Mouse (Mus musculus) limb, embryonic 11.5 days (tissue): ENCODE data around the gene Pgpep1. TPM values are rescaled to one million over a fixed set of nuclear protein-coding genes. Genes with fewer than 3 reads are reported as not detected.

Experiments used
- ATAC-seq: fragments of 200-750 bp; cut with Nextera tagmentation; 2 replicates; pipeline ENCODE4 v1.8.0; 2017; ENCODE audit warnings: low read depth; ENCODE audit not compliant: insufficient number of reproducible peaks, low FRiP score, low TSS enrichment
- DNase-seq: peaks from one replicate; pipeline ENCODE4 v3.0.0-alpha.2; 2015; ENCODE audit warnings: low spot score
- H3K27ac ChIP-seq: fragments of 300-500 bp; sonication (generic); replicated peaks from 2 replicates; pipeline ENCODE4 v1.5.1; 2014; ENCODE audit warnings: low read depth, mild to moderate bottlenecking, low read length
- H3K27me3 ChIP-seq: fragments of 300-500 bp; sonication (generic); 2 replicates; pipeline ENCODE4 v1.6.1; 2014; ENCODE audit warnings: mild to moderate bottlenecking, low read length, mixed read lengths; ENCODE audit not compliant: control insufficient read depth, insufficient read depth
- H3K36me3 ChIP-seq: fragments of 300-500 bp; sonication (generic); 2 replicates; pipeline ENCODE4 v1.6.1; 2014; ENCODE audit warnings: mild to moderate bottlenecking, low read length, moderate library complexity, mixed read lengths; ENCODE audit not compliant: control insufficient read depth, insufficient read depth
- H3K4me1 ChIP-seq: fragments of 300-500 bp; sonication (generic); 2 replicates; pipeline ENCODE4 v1.6.1; 2014; ENCODE audit warnings: low read length, mixed read lengths; ENCODE audit not compliant: control insufficient read depth, insufficient read depth
- H3K4me2 ChIP-seq: fragments of 300-500 bp; sonication (generic); 2 replicates; pipeline ENCODE4 v1.6.1; 2014; ENCODE audit warnings: low read depth, mild to moderate bottlenecking, moderate library complexity; ENCODE audit not compliant: severe bottlenecking
- H3K4me3 ChIP-seq: fragments of 300-500 bp; sonication (generic); 2 replicates; pipeline ENCODE4 v1.5.1; 2014; ENCODE audit warnings: low read depth, low read length
- H3K9ac ChIP-seq: fragments of 300-500 bp; sonication (generic); 2 replicates; pipeline ENCODE4 v1.6.1; 2014; ENCODE audit warnings: mild to moderate bottlenecking, low read length
- H3K9me3 ChIP-seq: fragments of 300-500 bp; sonication (generic); 2 replicates; pipeline ENCODE4 v1.6.1; 2016; ENCODE audit warnings: low read length; ENCODE audit not compliant: control insufficient read depth
- WGBS: fragments of 180-500 bp; shearing (Covaris S2); extraction: QIAGEN DNeasy Blood & Tissue Kit; methylation state at CpG from one replicate; pipeline ENCODE4 v1.1.7; 2014; 5-methylcytosine and 5-hydroxymethylcytosine counted together
- polyA plus RNA-seq: library from polyadenylated mRNA; unstranded; fragments of >200 nt; fragmentation: Nextera tagmentation; extraction: Ambion mirVana; gene quantifications from 2 replicates; pipeline ENCODE4 v1.2.1, GENCODE M21; 2014

Pgpep1 gene
- polyA plus RNA-seq, 1 experiment from 2014 or later = 59.4 TPM

DNA sequence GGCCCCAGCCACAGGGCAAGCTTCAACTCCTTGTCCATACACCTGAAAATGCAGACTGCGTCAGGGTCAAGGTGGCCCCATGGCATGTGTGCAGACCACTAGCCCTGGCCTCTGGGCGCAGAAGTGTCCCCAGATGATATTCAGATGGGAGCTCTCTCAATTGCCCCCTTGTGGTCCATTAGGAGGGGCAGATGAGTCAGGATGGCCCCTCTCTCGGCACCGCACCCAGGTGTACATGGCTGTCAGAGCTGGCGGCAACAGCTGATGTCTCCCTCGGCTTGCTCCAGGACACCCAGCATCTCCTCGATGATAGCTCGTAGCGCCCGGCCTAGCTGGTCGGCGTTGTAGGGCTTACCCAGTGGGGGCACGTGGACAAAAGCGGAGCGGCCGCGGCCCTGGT is 9.8 kb downstream of the Pgpep1 start:
- WGBS = 94% methylated on average over 17 of the region's 17 CpGs
- H3K27ac ChIP-seq = no peak overlapping the region

DNA sequence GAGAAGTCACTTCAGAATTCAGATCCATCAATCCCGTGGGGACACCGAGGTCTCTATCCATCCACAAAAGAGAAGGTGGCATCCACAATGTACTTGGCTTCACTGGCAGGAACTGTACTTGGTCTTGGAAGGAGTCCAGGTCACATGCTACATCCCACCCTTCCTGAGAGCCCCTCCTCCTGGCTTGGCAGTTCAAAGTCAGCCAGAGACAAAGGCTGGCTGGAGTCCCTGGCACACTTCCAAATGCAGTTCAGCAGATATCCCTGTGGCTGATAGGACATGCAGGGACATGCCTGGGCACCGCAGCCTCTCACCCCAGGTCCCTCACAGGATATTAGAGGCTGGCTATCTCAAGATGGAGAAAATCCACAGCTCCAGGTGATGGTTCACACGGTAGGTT is 10.9 kb downstream of the Pgpep1 start:
- H3K36me3 ChIP-seq = peaks cover 4% of the 10 kb centered on the region; the same call in 1 of the 2 replicates
- H3K27me3 ChIP-seq = no peaks in the 10 kb centered on the region
- WGBS = 83% methylated on average over 4 of the region's 4 CpGs
- no peak for DNase-seq
- no peaks in the 10 kb centered on the region for H3K9me3 ChIP-seq
- ATAC-seq = no peak
- H3K4me1 ChIP-seq = peaks cover 26% of the 10 kb centered on the region
- no peak overlapping the region for H3K27ac ChIP-seq
- H3K4me2 ChIP-seq = no peak overlapping the region
- no peak overlapping the region for H3K9ac ChIP-seq
- H3K4me3 ChIP-seq = no peak overlapping the region

More for the DNA sequence above, 9.8 kb downstream of the Pgpep1 start:
- Histone ChIP-seq H3K9me3 (no peaks in the 10 kb centered on the region), H3K36me3 (peaks cover 4% of the 10 kb centered on the region; the same call in 1 of the 2 replicates), H3K27me3 (no peaks in the 10 kb centered on the region), H3K4me3 (no peak overlapping the region), H3K4me1 (peaks cover 23% of the 10 kb centered on the region), H3K4me2 (no peak overlapping the region), H3K9ac (no peak overlapping the region)
- ATAC-seq (no peak), DNase-seq (no peak)

DNA sequence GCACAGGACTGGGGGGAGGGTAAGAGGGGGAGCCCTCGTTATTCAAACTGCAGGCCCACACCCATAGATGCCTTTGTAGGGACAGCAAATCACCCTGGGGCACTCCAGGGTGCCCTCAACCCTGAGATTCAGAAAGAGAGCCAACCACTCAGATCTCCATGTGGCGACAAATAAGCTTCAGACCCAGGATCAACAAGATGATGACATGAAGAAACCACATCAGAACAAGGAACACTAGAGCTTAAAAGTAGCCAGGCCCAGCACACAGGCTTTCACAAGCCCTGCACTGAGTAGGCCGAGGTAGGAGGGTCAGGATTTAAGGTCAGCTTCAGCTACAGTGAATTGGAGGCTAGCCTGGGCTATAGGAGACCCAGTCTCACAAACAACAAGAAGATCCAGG is 11.3 kb downstream of the Pgpep1 start:
- Histone ChIP-seq H3K9ac (no peak overlapping the region), H3K4me3 (no peak overlapping the region), H3K36me3 (peaks cover 4% of the 10 kb centered on the region; the same call in 1 of the 2 replicates), H3K9me3 (no peaks in the 10 kb centered on the region), H3K27ac (no peak overlapping the region), H3K4me2 (no peak overlapping the region), H3K27me3 (no peaks in the 10 kb centered on the region), H3K4me1 (peaks cover 26% of the 10 kb centered on the region)
- 48% methylated on average over 3 of the region's 3 CpGs for WGBS
- DNase-seq (no peak), ATAC-seq (no peak)

DNA sequence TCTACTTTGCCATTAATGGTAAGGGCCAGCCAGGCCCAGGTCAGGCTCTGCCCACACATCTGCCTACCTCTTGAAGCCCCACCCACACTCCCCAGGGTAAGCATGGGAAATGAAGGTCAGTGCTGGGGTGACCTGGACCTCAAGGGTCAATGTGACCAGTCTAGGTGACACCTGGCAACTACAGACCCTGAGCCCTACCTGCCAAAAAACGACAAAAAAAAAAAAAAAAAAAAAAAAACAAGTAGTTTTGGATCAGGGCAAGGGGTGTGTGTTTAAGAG is 12.1 kb downstream of the Pgpep1 start:
- Histone ChIP-seq H3K4me2 (no peak overlapping the region), H3K36me3 (peaks cover 4% of the 10 kb centered on the region; the same call in 1 of the 2 replicates), H3K4me3 (no peak overlapping the region), H3K27me3 (no peaks in the 10 kb centered on the region), H3K9ac (no peak overlapping the region), H3K9me3 (no peaks in the 10 kb centered on the region), H3K4me1 (peaks cover 26% of the 10 kb centered on the region), H3K27ac (peak overlapping the region; percentile 56; the same call in 1 of the 2 replicates)
- ATAC-seq (no peak), DNase-seq (no peak)
- WGBS = 58% methylated on average over 1 of the region's 1 CpGs

DNA sequence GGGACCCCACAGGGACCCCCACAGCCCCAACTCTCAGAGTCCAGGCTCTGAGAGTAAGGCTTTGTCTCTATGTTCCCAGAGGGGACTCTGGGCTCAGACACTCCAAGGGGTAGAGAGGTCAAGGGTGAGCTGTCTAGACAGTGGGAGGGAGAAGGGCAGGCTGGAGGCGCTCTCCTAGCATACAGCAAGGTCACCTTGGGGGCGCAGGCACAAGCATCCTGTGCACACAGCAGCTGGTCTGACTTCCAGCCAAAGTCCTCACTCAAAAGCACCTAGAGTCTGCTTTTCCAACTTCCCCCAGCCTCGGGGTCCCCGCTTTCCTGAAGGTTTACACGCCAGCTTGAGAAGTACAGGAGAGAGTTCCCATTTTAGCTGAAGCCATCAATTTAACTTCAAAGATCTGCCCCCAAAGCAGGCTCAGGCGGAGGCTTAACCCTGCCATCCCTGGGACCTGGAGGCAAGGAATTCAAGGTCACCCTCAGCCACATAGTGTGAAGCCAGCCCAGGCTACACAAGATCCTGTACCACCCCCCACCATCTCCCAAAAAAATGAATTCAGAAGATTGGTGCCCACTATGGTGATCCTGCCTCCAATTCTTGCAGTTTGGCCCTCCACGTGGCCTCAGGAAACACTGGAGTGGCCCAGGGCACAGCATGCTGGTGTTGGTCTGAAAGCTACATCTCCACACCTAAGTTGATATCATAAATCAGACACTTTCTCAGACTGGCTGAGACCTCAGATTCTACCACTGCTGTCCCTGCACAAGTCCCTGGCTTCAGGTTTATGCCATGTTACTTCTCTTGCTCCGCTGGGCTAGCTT is 12.6 kb downstream of the Pgpep1 start:
- Histone ChIP-seq H3K27me3 (no peaks in the 10 kb centered on the region), H3K36me3 (peaks cover 4% of the 10 kb centered on the region; the same call in 1 of the 2 replicates), H3K9ac (peak overlapping the region; percentile 45), H3K4me2 (no peak overlapping the region), H3K4me1 (peaks cover 26% of the 10 kb centered on the region), H3K9me3 (no peaks in the 10 kb centered on the region), H3K4me3 (no peak overlapping the region), H3K27ac (peak overlapping the region; percentile 56)
- WGBS = 35% methylated on average over 8 of the region's 8 CpGs
- ATAC-seq (peak; percentile 48), DNase-seq (peak; percentile 70)

DNA sequence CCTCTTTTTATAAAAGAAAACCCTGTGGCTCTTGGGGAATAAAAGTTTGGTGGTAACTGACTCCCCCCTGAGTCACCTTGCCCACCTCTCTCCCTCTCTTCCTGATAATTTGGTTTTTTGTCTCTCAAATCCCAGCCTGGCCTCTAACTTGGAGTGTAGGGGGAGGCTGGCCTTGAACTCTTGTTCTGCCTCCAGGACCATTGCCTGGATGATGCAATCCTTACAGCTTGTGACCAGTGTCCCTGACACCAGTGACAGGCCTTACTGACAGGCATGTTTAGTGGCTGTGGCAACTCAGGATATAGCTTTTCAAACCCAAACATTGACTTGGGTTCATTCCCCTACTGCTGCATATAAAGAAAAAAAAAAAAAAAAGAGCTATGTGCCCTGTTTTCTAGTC is 13.4 kb downstream of the Pgpep1 start:
- Histone ChIP-seq H3K36me3 (peaks cover 4% of the 10 kb centered on the region; the same call in 1 of the 2 replicates), H3K9ac (no peak overlapping the region), H3K27me3 (no peaks in the 10 kb centered on the region), H3K4me2 (no peak overlapping the region), H3K4me3 (no peak overlapping the region), H3K27ac (peak overlapping the region; percentile 56; the same call in 1 of the 2 replicates), H3K4me1 (peaks cover 26% of the 10 kb centered on the region), H3K9me3 (no peaks in the 10 kb centered on the region)
- ATAC-seq = no peak
- no peak for DNase-seq

DNA sequence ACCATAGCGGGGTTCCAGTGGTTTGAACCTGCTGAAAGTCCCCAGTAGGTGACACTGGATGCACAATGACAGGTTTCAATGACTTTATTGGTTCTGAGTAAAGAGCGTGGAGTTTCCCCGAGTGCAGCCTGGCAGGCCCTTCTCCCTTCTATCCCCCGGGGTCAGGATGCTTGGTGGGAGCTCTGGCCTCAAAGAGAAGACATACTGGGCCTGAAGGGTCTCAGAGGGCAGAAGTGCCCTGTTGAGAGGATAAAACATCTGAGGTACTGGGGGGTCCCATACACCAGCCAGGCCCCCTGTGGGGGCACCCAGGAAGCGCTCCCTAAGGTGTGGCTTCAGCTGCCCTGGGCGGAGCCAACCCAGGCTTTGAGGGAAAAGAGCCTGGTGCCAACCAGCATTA is 13.8 kb downstream of the Pgpep1 start:
- Histone ChIP-seq H3K27ac (no peak overlapping the region), H3K27me3 (no peaks in the 10 kb centered on the region), H3K4me3 (no peak overlapping the region), H3K9me3 (no peaks in the 10 kb centered on the region), H3K4me2 (no peak overlapping the region), H3K9ac (no peak overlapping the region), H3K36me3 (peaks cover 4% of the 10 kb centered on the region; the same call in 1 of the 2 replicates), H3K4me1 (peaks cover 26% of the 10 kb centered on the region)
- 74% methylated on average over 6 of the region's 6 CpGs for WGBS
- DNase-seq = no peak
- no peak for ATAC-seq

DNA sequence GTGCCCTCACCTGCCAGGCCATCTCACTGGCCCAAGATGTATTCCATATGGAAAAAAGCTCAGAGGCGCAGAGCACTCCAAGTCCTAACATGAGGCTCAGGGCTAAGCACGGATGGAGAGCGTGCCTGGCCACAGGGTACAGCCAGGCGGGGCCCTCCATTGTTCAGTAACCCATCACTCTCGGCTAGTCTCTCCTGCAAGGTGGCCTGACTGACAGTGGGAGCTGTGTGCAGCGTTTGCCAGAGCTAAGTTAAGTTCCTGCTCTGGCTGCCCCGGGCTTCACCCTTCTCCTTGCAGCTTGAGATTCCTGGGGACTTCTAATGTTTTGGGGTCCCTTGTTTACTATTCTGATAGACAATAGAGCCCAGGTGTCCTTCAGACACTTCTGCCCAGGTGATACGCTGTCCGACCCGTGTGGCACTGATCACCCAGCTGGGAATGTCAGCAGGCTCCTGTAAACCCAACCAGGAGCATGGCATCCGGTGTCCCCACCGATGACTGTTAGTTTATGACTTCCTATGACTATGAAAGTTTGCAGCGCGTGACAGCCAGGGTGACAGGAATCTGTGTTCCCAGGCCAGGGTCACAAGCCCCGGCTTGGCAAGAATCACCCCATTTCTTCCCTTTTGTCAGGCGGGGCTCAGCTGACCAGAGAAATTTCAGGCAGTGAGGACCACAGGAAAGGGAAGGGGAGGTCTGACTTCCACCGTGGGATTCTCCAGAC is 14.5 kb downstream of the Pgpep1 start:
- ATAC-seq = no peak
- WGBS = 67% methylated on average over 17 of the region's 17 CpGs
- H3K4me1 ChIP-seq = peaks cover 26% of the 10 kb centered on the region

More for the DNA sequence above, 14.5 kb downstream of the Pgpep1 start:
- Histone ChIP-seq H3K9me3 (no peaks in the 10 kb centered on the region), H3K27ac (no peak overlapping the region), H3K27me3 (no peaks in the 10 kb centered on the region), H3K4me3 (no peak overlapping the region), H3K9ac (peak overlapping the region; percentile 22; the same call in 1 of the 2 replicates), H3K4me2 (no peak overlapping the region), H3K36me3 (0 out of 2 replicates have a peak, but pooled peaks cover 4% of the 10 kb centered on the region)
- DNase-seq = no peak
